ENCODE assay signal across 1 mouse cellular context in the genomic region with DNA sequence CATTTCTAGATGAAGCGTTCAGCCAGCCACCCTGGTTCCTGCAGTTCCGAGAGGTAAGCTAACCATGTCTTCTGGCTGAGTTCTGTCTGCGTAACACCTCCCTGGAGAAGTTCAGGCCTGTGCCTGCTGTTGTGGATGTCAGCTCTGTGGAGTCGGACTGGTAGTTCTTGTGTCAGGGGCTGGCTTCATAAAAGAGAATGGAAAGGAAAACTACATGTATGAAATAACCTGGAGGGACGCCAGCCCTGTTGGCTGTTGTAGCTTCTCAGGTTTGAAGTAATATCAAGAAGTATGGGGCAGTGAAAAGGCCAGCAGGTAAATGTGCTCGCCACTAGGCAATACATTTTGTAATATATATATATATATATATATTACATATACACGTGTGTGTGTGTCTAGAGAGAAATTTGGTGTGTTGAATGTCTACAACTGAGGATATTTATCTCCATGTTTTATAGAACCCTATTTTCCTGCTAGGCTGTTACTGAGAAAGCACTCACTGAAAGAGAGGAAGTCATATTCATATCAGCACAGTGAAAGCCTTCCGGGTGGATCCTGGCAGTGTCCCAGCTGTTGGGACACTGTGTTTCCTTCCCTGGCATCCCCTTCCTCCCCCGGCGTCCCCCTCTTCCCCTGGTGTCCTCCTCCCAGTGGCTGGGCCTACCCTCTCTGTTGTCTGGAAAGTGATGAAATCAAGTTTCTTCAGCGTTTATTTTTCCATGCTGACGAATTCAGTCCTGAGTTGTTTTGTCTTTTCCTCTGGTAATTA.
TF ChIP-seq lines count a peak whose summit lies in the region.

No protein-coding gene starts in this region.

TF ChIP-seq in MEL, 35 proteins besides CTCF, POLR2A, EP300 and RAD21:
- no peak for TF ChIP-seq TBP (IDR thresholded peaks at IDR 0.05; ENCODE audit: low read depth, low read length)
- no peak for TF ChIP-seq ZC3H11A (IDR thresholded peaks at IDR 0.05; ENCODE audit: low read depth, low read length)
- no peak for TF ChIP-seq USF1 (IDR thresholded peaks at IDR 0.05; ENCODE audit: low read depth, low read length)
- no peak for TF ChIP-seq ZKSCAN1 (IDR thresholded peaks at IDR 0.05; ENCODE audit: low read depth, low read length)
- peak; percentile 88 for TF ChIP-seq ETS1 (IDR thresholded peaks at IDR 0.05; ENCODE audit: low read depth, low read length)
- peak; percentile 68; the same call in 1 of the 2 replicates for TF ChIP-seq ELF1 (IDR thresholded peaks at IDR 0.05; ENCODE audit: low read depth, low read length)
- TF ChIP-seq BHLHE40 (IDR thresholded peaks at IDR 0.05; ENCODE audit: borderline replicate concordance, low read depth, low read length): no peak
- no peak for TF ChIP-seq CHD1 (IDR thresholded peaks at IDR 0.05; ENCODE audit: low read depth, low read length)
- TF ChIP-seq ZNF384 (IDR thresholded peaks at IDR 0.05; ENCODE audit: low read depth, low read length): no peak
- TF ChIP-seq MYB (IDR thresholded peaks at IDR 0.05; ENCODE audit: low read depth, low read length): no peak
- TF ChIP-seq RCOR1 (IDR thresholded peaks at IDR 0.05; ENCODE audit: low read depth, low read length): peak; percentile 42; the same call in 1 of the 2 replicates
- TF ChIP-seq MEF2A (IDR thresholded peaks at IDR 0.05; ENCODE audit: extremely low read depth, insufficient replicate concordance, low read depth, low read length, poor library complexity, severe bottlenecking): no peak
- no peak for TF ChIP-seq MAZ (IDR thresholded peaks at IDR 0.05; ENCODE audit: low read depth, low read length)
- TF ChIP-seq USF2 (IDR thresholded peaks at IDR 0.05; ENCODE audit: borderline replicate concordance in 1 of 2, insufficient read depth in 1 of 2, low read depth in 1 of 2, low read length in 2 of 2): no peak
- peak; percentile 31; the same call in 1 of the 2 replicates for TF ChIP-seq SIN3A (IDR thresholded peaks at IDR 0.05; ENCODE audit: low read length)
- no peak for TF ChIP-seq NRF1 (IDR thresholded peaks at IDR 0.05; ENCODE audit: insufficient read depth, low read depth, low read length, poor library complexity, severe bottlenecking)
- no peak for TF ChIP-seq SMC3 (IDR thresholded peaks at IDR 0.05; ENCODE audit: low read depth, low read length)
- no peak for TF ChIP-seq POLR2AphosphoS2 (IDR thresholded peaks at IDR 0.05; ENCODE audit: low read length)
- TF ChIP-seq UBTF (IDR thresholded peaks at IDR 0.05; ENCODE audit: borderline replicate concordance, insufficient read depth, low read depth, low read length): no peak
- TF ChIP-seq JUND (IDR thresholded peaks at IDR 0.05; ENCODE audit: low read depth, low read length): no peak
- no peak for TF ChIP-seq KAT2A (conservative IDR thresholded peaks at IDR 0.05; ENCODE audit: low read depth, low read length)
- TF ChIP-seq MAFK (IDR thresholded peaks at IDR 0.05; ENCODE audit: borderline replicate concordance, low read depth, low read length): no peak
- TF ChIP-seq ZMIZ1 (IDR thresholded peaks at IDR 0.05; ENCODE audit: low read depth, low read length): no peak
- TF ChIP-seq TCF12 (IDR thresholded peaks at IDR 0.05; ENCODE audit: low read depth, low read length): peak; percentile 84
- no peak for TF ChIP-seq MXI1 (IDR thresholded peaks at IDR 0.05; ENCODE audit: low read depth, low read length)
- no peak for TF ChIP-seq CHD2 (IDR thresholded peaks at IDR 0.05; ENCODE audit: low read length)
- no peak for TF ChIP-seq POLR2AphosphoS5 (IDR thresholded peaks at IDR 0.05; ENCODE audit: borderline replicate concordance, low read depth, low read length)
- TF ChIP-seq E2F4 (IDR thresholded peaks at IDR 0.05; ENCODE audit: borderline replicate concordance, low read depth, low read length): no peak
- no peak for TF ChIP-seq MAX (IDR thresholded peaks at IDR 0.05; ENCODE audit: low read length)
- TF ChIP-seq TAL1 (IDR thresholded peaks at IDR 0.05; ENCODE audit: low read length): peak; percentile 62
- peak; percentile 66 for TF ChIP-seq HCFC1 (IDR thresholded peaks at IDR 0.05; ENCODE audit: low read depth, low read length)
- TF ChIP-seq NELFE (IDR thresholded peaks at IDR 0.05; ENCODE audit: low read depth, low read length): no peak
- TF ChIP-seq MYC (IDR thresholded peaks at IDR 0.05; ENCODE audit: low read depth, low read length): no peak
- no peak for TF ChIP-seq GABPA (IDR thresholded peaks at IDR 0.05; ENCODE audit: low read depth, low read length)
- peak; percentile 88 for TF ChIP-seq GATA1 (IDR thresholded peaks at IDR 0.05; ENCODE audit: low read depth, low read length)
